Mouse (Mus musculus) ES-E14 (cell line): ENCODE results near the gene Gpr155.

ENCODE experiments used
- CHD2 ChIP-seq: IDR thresholded peaks from 2 replicates; pipeline ENCODE4 v1.6.1; 2014; ENCODE audit warnings: mild to moderate bottlenecking, low read depth, low read length, inconsistent platforms
- MAFK ChIP-seq: IDR thresholded peaks from 2 replicates; pipeline ENCODE4 v1.6.1; 2014; ENCODE audit warnings: mild to moderate bottlenecking, low read depth, low read length, inconsistent platforms; ENCODE audit not compliant: insufficient read depth

- no peak for TF ChIP-seq MAFK
- no peak for TF ChIP-seq CHD2
Observed at GRCm38 (mm10) chr2:73380298-73380975, 5.9 kb downstream of the Gpr155 start.
